Mouse (Mus musculus) megakaryocyte-erythroid progenitor cell, adult 5-6 weeks (primary cell): ENCODE data around the gene Ipp. TPM values are rescaled to one million over a fixed set of nuclear protein-coding genes. Genes with fewer than 3 reads are reported as not detected.

Experiments
- ATAC-seq: replicated peaks from 2 replicates; pipeline ENCODE4 v1.8.0; 2016; ENCODE audit warnings: mild to moderate bottlenecking, inconsistent platforms; ENCODE audit not compliant: severe bottlenecking, poor library complexity, low FRiP score, low TSS enrichment
- total RNA-seq, 2 experiments: library from RNA; stranded (forward) in 1 of 2; stranded (reverse) in 1 of 2; fragments of 200-1000, 215-1000 nt in 1 of 2; fragments of >200 nt in 1 of 2; fragmentation: Nextera tagmentation in 1 of 2; gene quantifications; 2 replicates each; pipeline ENCODE4 v1.2.3; 2014 to 2017

Gene Ipp
- total RNA-seq (2014; fragmentation: Nextera tagmentation) (8.7 and 10.5 TPM in 2 replicates), total RNA-seq (2017) (13.4 and 21.7 TPM in 2 replicates)

DNA sequence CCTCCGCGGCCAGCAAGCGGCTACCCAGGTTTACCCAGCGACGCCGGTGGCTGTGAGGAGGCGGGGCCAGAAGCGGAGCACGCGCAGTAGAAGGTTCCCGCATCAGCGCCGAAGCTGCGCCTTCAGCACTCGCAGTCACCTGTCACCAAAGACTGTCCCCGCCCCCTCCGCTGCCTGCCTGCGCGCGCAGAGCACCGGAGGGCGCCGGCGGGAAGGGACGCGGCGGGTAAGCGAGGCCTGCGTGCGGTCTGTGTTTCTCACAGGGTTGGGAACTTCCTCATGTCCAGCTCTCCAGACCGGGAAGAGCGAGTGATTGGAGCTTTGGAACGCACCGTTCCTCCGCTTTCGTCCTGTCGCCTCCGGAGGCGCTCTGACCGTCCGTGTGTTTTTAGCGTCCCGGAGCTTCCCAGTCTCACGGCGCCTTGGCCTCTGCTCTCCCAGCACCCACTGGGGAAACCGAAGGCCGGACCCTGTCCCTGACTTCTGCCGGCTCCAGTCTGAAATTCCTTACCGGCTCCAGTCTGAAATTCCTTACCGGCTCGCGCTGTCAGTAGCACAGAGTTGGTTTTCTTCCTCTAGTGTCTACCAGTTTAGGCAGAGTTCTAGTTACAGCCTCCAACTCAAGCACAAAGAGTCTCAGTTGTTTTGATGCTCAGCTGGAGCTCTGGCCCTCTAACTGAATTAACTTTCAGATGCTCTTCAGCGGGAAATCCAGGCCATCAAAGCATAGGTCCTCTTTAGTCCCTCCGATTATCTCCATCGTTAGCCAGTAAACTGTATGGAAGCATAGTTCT is at the start of gene Ipp:
Gene Ipp, plus strand, starts transcription at position 125 of the 794 bp plus-strand sequence.
- peak; percentile 99 for ATAC-seq

DNA sequence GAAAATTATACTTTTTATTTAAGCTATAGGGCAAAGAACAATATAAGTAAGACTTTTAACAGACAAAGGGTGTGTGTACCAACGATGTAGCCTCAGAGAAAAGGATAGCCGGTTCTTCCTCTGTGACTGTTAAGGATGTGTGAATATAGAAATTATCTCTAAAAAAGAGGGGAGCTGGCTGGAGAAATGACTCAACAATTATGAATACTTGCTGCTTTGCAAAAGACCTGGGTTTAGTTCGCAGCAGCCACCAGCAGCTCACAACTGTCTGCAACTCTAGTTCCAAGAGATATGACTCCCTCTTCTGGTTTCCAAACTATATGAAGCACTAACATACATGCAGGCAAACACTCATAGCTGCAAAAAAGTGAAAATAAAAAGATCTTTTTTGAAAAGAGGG is 45.4 kb upstream of the Ipp start:
- no peak for ATAC-seq

DNA sequence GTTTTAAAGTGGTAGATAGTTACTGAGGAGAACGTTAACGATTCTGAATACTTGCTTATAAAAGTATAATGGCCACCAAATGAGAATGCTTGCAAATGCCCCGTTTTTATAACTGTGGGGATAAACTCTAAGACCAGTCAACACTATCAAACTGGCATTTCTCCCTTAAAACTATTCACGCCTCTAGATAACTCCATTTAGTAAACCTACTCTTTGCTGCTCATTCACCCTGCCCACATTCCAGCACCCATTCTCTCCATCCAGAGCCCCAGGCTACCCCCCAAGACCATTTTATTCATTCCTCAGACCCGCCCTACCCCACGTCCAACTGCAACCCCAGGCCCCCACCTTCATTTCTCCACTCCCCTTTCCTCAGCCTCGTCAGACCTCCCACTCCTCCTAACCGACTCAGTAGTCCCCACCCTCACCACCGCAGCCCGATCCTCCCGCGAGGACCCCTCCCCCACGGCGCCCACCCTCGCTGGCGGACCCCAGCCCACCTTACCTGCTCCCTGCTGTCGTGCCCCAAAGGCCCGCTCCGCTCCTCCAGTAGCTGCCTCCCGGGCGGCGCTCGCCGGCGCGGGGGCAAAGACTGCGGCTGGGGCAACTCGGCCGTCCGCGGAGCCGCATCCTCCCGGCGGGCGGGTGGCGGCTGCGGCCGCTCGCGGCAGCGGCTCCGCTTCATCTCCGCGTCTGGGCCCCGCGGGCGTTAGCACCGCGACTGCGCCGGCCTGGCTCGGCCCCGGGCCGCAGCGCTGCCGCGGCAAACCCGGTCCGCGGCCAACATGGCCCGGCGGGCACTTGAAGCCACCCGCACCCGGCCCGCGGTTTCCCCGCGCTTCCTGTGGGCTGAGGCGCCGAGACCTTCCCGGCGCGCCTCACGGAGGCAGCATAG is 43.9 kb upstream of the Ipp start:
- peak; percentile 36 for ATAC-seq

DNA sequence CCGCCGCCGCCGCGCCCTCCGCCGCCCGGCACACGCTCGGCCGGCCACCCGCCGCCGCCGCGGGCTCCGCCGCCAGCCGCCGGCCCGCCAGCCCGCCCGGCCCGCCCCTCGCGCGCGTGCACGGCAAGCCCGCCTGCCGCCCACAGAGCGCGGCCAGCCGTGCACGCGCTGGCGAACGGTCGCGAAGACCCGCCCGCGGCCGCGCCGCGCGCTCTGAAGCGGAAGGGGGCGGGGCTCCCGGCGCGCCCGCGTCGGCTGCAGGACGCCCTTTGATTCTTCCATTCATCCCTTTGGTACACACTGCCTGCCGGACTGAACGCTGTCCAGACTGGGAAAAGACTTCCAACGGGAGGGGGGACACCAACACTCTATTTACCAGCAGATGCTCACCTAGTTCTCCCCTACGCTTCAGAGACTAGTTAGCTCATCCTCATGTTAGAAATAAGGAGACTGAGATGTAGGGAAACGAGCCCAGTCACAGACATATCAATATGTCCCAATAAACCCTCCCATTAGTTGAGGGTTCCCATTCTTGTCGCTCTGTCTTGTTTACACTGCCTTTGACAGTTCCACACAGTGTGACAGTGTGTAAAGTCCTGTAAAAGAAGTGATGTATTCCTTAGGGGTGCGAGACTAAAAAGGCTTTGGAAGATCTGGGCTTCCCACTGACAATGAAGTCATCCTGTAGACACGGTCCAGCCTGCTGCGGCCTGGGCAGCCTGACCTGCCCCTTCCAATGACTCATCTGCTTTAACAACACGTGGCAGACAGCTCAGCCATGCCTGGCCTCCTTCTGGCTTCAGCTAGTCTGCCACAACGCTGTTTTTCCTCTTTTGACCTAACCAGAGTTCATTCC is 43.0 kb upstream of the Ipp start, which contains the start of gene Mast2:
Gene Mast2, minus strand, starts transcription at position 58 of the 856 bp plus-strand sequence.
- peak; percentile 70 for ATAC-seq

DNA sequence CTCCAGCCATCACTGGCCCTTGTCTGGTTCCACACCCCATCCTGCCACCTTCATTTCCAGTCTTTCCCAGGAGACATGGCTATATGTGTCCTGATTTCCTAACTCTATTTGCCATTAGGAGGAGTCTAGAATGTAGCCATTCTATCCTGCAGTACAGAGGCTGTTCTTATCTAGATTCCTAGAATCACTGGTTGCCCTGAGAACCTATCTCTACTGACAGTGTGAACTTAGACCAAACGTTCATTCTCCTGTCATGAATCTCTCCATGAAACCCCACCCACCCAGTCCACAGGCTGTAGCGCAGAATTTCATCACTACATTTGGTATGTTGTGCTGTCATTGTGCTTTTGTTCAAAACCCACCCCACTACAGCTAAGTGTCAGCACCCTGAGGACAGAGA is 26.0 kb upstream of the Ipp start:
- peak; percentile 89 for ATAC-seq

DNA sequence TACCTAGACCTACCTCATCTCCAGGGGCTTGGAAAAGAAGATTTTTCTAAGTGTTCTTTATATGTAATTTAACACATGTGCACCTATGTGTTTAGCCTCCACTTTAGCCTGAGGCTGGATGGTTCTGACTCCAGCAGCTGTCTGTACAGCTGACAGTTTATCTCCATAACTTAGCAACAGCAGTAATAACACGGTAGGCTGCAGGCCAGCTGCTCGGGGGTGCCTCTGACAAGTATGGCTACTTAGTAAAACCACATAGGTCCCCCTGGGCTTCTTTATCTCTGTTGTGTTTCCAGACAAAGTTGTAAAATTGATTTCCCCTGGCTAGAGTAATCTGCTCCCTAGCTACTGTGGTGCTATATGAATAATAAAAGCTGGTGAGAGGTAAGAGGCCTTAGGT is 23.9 kb upstream of the Ipp start:
- peak; percentile 86 for ATAC-seq

DNA sequence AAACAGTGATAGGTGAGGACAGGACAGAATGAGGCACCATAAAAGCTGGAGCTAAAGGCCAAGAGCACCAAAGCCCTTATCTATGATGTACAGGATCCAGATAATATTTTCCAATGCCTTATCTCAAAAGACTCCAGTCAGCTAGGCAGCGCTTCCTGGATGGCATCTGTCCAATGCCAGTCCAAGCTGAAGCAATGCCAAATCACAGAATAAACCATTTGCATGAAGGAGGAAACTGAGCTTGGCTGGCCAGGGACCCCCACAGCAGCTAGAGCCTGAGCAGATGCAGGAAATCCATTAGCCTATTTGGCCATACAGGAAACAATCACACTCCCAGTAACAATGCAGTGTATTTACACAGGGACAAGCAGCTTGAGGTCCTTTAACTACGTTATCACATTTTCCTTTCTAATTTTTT is 16.2 kb upstream of the Ipp start:
- ATAC-seq: peak; percentile 71

DNA sequence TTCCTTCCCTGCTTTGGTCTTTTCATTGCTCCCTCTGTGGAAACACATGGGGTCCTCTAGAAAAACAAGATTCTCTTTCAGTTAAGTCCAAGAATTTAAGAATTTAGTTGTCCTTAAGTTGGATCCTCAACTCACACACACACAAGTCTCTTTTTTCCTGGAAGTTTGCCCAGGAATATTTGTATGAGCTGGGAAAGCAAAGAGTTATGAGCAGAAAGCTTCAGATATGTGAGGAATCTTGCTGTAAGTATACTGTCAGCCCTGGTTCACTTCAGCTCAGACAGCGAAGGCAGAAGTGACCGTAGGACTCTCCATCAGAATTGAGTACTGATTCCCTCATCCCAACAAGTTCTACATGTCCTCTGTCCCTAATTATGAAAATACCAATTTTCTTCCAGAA is 15.5 kb upstream of the Ipp start:
- no peak for ATAC-seq

DNA sequence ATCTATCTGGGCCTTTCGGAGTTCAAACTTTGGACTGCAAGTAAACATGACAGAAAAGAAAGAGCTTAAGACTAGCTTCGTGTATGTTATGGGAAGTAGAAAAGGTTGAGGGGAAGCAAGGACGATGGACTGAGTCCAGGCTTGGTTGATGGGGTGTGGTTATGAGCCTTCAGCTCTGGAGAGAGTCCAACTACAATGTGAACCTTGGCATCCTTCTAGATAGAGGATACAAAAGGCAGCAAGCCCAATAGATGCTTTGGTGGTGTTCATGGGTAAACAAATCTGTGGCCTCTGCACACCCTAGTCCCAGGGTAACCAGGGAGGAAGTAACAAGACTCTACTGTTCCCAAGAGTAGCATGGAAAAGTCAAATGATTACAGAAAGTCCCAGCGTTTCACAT is 14.9 kb upstream of the Ipp start:
- ATAC-seq: no peak

DNA sequence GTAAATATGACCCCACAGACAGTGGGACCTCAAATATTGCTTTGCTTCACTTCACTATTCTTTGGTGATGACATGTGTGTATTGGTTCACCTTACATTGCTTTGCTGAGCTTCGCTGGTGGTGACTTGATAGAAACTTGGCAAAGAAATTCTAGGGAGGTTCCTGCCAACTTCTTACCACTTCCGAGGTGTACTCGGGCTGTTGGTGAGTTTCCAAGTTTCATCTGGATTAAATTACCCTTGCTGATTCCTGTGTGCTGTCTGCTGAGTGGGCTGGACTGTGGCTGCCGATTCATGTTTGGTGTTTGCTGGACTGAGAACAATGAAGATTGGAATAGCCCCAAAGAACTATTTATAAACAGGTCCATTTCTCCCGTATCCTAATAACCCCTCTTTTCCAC is 13.7 kb upstream of the Ipp start:
- no peak for ATAC-seq

DNA sequence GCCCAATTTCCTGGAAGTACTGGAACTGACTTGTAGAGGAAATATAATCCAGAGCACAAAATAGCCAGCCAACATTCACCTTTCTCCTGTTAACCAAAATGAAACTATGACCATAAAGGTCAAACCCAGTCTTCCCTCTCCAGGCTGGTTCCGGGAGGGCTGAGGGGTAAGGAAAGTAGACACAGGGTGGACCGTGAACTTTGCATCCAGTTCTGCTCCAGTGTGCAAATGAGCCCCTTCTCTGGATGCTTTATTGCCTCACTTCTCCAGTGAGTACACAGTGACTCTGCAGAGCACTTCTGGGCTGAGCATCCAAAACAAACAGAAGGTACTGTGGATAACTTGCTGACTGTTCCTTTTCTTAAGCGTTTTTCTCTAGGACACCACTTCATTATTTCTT is 7.4 kb upstream of the Ipp start:
- ATAC-seq: no peak

DNA sequence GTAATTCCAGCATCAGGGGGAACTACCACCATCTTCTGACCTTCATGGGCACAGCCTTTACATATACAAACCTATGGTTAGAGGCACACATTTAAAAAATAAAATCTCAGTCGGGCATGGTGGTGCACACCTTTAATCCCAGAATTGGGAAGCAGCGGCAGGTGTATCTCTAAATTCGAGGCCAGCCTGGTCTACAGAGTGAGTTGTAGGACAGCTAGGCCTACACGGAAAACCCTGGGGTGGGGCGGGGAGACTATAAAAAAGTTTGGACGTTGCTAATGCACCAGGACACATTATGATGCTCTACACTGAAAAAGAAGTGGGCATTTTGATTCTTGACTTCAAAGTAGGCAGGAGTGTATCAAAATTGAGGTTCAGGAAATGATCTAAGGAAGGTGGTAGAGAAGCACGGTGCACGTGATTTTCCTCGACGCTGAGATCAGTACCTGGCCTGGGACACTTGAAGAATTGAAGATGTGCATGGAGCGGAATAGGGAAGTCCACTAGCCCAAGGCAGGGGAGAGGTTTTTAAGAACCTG is 394 bp upstream of the Ipp start:
- ATAC-seq: no peak

DNA sequence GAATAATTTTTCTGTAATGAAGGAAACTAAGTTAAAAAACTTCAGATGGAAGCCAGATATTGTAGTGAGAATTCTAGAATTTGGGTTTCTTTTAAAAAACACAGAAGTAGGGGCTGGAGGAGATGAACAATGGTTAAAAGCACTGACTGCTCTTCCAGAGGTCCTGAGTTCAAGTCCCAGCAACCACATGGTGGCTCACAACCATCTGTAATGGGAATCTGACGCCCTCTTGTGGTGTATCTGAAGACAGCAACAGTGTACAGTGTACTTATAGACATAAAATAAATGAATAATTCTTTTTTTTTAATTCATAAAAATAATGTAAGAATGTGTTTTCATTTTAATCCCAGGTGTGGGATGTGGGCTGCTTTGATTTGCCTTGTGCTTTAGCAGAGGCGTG is 23.8 kb downstream of the Ipp start:
- ATAC-seq: no peak

DNA sequence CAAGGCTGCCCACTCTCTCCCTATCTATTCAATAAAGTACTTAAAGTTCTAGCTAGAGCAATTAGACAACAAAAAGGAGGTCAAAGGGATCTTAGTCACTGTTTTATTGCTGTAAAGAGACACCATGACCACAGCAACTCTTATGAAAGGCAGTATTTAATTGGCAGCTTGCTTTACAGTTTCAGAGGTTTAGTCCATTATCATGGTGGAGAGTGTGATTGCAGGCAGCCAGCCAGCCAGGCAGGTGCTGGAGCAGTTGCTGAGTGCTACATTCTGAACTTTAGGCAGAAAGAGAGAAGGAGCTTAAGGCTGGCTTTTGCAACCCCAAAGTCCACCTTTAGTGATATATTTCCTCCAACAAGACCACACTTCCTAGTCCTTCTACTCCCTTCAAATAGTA is 29.0 kb downstream of the Ipp start:
- no peak for ATAC-seq

DNA sequence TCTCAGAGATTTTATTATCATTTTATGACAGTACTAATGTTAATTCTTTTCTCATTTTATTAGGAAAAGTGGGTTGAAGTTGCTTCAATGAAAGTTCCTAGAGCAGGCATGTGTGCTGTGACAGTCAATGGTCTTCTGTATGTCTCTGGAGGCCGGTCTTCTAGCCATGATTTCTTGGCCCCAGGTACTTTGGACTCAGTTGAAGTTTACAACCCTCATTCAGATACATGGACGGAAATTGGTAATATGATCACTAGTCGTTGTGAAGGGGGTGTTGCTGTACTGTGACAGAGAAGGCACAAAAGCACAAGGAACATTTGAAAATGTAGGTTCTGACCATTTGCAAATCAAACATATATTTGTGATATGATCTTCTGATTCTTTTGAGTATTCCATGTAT is 30.4 kb downstream of the Ipp start:
- ATAC-seq: no peak

DNA sequence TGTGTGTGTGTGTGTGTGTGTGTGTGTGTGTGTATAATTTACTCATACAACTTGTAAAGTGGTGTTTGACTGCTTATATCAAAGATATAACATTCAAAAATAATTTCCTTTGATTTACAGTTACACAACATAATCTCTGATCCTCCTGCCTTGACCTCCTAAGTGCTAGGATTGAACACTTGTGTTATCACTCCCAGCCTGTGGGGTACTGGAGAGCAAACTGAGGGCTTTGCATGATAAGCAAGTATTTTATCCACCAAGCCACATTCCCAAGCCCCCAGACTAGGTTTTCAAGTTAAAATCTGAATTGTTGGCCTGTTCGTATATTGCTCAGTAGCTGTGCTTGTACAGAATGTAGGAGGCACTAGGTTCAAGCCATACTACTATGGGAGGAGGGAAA is 43.1 kb downstream of the Ipp start:
- ATAC-seq: peak; percentile 59; the same call in 1 of the 2 replicates

DNA sequence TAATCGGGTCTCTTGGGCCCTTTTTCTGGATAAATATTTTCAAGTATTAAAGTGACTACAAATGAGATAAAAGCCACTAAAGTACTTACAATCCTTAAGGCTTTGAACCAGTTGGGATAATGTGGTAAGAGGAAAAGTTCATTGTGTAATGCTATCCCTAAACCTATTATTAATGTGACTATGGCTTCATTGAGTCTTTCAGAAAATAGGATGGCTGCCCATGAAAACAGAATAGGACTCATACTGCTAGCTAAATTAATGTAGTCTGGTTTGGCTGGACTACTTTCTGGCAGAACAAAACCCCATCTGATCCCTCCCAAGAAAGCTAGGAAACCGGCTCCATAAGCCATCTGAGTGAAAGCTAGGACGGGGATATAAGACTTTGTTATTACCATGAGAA is 45.7 kb downstream of the Ipp start:
- no peak for ATAC-seq

DNA sequence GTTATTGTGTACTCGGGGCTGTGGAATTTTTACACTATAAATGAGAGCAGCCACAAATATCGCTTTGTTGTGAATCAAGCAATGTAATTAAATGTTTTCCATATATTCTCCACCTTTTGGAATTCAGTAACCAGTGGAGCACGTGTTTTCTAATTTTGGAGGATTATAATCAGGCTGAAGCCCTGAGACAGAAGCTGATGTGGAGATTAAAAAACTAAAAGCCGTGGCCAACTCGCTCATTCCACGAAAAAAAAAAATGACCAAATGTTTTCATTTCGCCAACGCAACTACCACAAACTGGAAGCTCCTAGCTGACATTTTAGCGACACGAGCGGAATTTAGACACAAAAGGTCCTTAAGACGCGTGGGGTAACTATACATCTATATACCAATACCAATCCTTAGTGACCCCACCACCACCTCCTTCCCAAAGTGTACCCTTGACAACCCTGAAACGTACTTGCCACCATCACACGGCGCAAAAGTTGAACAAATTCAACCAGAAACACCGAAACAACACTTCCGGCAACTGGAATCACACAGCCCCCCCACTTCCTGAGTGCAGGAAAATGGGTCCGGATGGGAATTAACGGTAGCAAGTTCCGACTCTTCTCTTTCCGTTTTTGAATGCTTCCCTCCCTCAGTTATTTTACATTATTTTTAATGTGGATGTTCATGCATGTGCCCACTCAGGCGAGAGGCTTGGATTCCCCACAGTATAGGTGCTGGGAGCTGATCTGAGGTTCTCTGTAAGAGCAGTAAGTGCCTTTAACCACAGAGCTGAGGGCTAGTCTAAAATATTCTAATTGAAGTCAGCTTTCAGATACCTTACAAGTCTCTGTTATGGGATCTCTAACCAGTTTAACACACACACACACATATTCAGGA is 48.3 kb downstream of the Ipp start, which contains the start of gene Tmem69:
Gene Tmem69, minus strand, starts transcription at position 524 of the 888 bp plus-strand sequence.
- peak; percentile 23; the same call in 1 of the 2 replicates for ATAC-seq
